Mouse (Mus musculus) thymus, adult 2 months (tissue): ENCODE data around the gene Diaph2.
"Not testable (repeated sequence)": the region's sequence is repeated elsewhere in the genome, so short reads cannot be mapped to it uniquely, and the experiment has no call there.

ENCODE experiments used
- CTCF ChIP-seq: fragments of 200-500 bp; IDR thresholded peaks from 2 replicates; pipeline ENCODE4 v1.5.1; 2012; ENCODE audit warnings: mild to moderate bottlenecking, control low read depth, low read length, moderate library complexity, borderline replicate concordance; ENCODE audit not compliant: control insufficient read depth, poor library complexity, insufficient read depth; ENCODE audit errors: extremely low read depth
- POLR2A ChIP-seq: fragments of 200-500 bp; IDR thresholded peaks from 2 replicates; pipeline ENCODE4 v1.6.1; 2012; ENCODE audit warnings: mild to moderate bottlenecking, low read length, control low read depth, moderate library complexity; ENCODE audit not compliant: control insufficient read depth, poor library complexity, insufficient read depth; ENCODE audit errors: extremely low read depth

GRCm38 (mm10) chrX:130197412-130197811 is 447.9 kb downstream of the Diaph2 start:
- TF ChIP-seq POLR2A, CTCF: not testable (repeated sequence)
